Mouse (Mus musculus): ENCODE data around the gene Mrps6. TPM values are rescaled to one million over a fixed set of nuclear protein-coding genes. Genes with fewer than 3 reads are reported as not detected.

Mrps6 gene
- polyA plus RNA-seq (2014; fragmentation: Nextera tagmentation; extraction: Ambion mirVana), result 135 and 149 TPM in 2 replicates

DNA sequence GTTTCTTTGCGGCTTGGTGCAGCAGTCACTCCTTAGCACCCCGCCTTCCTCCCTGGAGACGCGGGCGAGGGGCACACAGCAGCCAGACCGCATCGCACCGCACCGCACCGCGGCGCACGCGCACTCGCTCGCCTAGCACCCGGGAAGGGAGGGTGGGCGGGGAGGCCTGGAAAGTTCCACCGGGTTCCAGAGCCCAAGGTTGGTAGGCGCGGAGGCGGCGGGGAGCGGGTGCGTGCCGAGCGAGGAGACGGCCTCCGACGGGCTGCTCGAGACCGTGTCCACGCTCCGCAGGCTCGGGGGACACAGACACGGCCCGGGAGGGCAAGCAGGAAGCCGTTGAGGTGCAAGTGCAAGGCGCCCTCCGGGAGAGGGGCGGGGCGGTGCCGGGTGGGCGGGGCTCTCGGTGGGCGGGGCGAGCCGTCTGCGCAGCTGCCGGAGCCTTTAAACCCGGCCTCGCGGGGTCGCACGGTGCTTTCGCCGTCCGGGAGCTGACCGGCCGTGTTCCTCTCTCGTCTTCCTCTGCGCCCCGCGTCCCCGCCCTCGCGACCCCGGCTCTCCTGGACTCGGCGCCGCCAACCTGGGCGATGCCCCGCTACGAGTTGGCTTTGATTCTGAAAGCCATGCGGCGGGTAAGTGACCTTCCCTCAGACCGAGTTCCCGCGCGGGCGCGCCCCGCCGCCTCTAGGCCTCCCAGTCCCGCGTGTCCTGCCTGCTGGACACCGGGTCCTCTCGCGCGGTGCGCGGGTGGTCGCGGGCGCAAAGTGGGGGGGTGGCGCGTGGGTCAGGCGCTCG is at the start of gene Mrps6, which contains the start of the genes Gm49711 and Slc5a3:
TSS of gene Mrps6 (plus strand) at position 419 of the 792 bp plus-strand sequence.
TSS of gene Gm49711 (plus strand) at position 465 of the 792 bp plus-strand sequence.
TSS of gene Slc5a3 (plus strand) at position 471 of the 792 bp plus-strand sequence.
- Histone ChIP-seq H3K36me3 (ENCODE audit: control insufficient read depth, insufficient read depth, low read length) (peaks cover 34% of the 10 kb centered on the region), H3K27ac (replicated peaks in 1 of 2; ENCODE audit: control insufficient read depth in 1 of 2, insufficient read depth in 1 of 2, low read depth in 2 of 2, low read length in 2 of 2) (peak within 1 kb of the TSS; percentile 82), H3K4me1 (ENCODE audit: control insufficient read depth in 2 of 2, insufficient read depth in 2 of 2, low read length in 2 of 2) (peaks cover 5 to 27% of the 10 kb centered on the region in 2 experiments; a peak in 3 of 4 replicates), H3K27me3 (ENCODE audit: control insufficient read depth, insufficient read depth, low read length) (no peaks in the 10 kb centered on the region), H3K9me3 (ENCODE audit: control insufficient read depth, low read length) (peaks cover 11% of the 10 kb centered on the region), H3K9ac (ENCODE audit: low read length) (peak within 1 kb of the TSS; percentile 91), H3K4me3 (ENCODE audit: control insufficient read depth in 1 of 2, insufficient read depth in 1 of 2, low read depth in 1 of 2, low read length in 2 of 2) (peak within 1 kb of the TSS; percentile 85 to 95), H3K4me2 (ENCODE audit: low read length) (peak within 1 kb of the TSS; percentile 95)
- peak; percentile 91 for ATAC-seq (ENCODE audit: insufficient number of reproducible peaks, insufficient read depth, low FRiP score, low read depth)
- WGBS, result under 1% methylated on average over 61 of the region's 99 CpGs

DNA sequence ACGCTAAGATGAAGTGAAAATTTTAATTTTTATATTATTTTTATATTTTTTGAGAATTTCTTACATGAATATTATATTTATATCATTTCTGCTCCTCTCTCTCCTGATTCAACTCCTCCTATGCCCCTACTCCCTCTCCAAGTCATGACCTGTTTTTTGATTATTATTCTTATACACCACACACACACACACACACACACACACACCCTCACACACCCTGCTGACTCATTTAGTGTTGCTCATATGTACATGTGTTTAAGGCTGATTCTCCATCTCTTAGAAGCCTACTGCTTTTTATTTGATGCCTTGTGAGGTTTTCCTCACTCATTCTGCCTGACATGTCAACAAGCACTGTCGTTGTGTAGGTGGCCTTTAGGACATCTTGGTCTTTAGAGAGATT is 48.5 kb upstream of the Mrps6 start:
- no peak overlapping the region for H3K4me2 ChIP-seq (ENCODE audit: low read length)
- ATAC-seq (ENCODE audit: insufficient number of reproducible peaks, insufficient read depth, low FRiP score, low read depth), result no peak
- no peak overlapping the region for H3K4me3 ChIP-seq (ENCODE audit: control insufficient read depth in 1 of 2, insufficient read depth in 1 of 2, low read depth in 1 of 2, low read length in 2 of 2)
- no peaks in the 10 kb centered on the region for H3K36me3 ChIP-seq (ENCODE audit: control insufficient read depth, insufficient read depth, low read length)
- H3K9me3 ChIP-seq (ENCODE audit: control insufficient read depth, low read length), result 0 out of 2 replicates have a peak, but pooled peaks cover 2% of the 10 kb centered on the region
- no peak overlapping the region for H3K9ac ChIP-seq (ENCODE audit: low read length)
- no peak overlapping the region for H3K27ac ChIP-seq (replicated peaks in 1 of 2; ENCODE audit: control insufficient read depth in 1 of 2, insufficient read depth in 1 of 2, low read depth in 2 of 2, low read length in 2 of 2)
- 84% methylated on average over 2 of the region's 2 CpGs for WGBS
- H3K4me1 ChIP-seq (ENCODE audit: control insufficient read depth in 2 of 2, insufficient read depth in 2 of 2, low read length in 2 of 2), result no peaks in the 10 kb centered on the region
- H3K27me3 ChIP-seq (ENCODE audit: control insufficient read depth, insufficient read depth, low read length), result no peaks in the 10 kb centered on the region

DNA sequence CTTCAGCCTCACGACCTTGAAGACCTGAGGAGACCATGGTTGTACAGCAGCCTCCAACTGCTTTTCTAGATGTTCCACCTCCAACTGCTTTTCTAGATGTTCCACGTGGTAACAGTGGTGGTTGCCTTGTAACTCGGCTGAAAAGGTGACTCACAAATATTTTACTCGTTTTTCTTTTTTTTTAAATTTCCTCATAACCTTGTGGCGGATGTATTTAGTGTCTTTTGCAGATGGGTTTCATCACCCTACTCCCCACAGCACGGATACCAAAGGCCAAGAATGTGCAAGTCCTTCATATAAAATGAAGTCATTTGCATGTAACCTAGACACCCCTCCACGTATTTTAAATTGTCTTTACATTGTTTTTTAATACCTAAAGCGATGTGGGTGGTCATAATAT is 41.3 kb upstream of the Mrps6 start:
- no peak overlapping the region for H3K27ac ChIP-seq (replicated peaks in 1 of 2; ENCODE audit: control insufficient read depth in 1 of 2, insufficient read depth in 1 of 2, low read depth in 2 of 2, low read length in 2 of 2)
- no peak overlapping the region for H3K4me2 ChIP-seq (ENCODE audit: low read length)
- no peaks in the 10 kb centered on the region for H3K36me3 ChIP-seq (ENCODE audit: control insufficient read depth, insufficient read depth, low read length)

GRCm38 (mm10) chr16:92019141-92020118 is 38.6 kb upstream of the Mrps6 start:
- WGBS, result 7% methylated on average over 26 of the region's 26 CpGs
- no peaks in the 10 kb centered on the region for H3K9me3 ChIP-seq (ENCODE audit: control insufficient read depth, low read length)
- H3K4me1 ChIP-seq (ENCODE audit: control insufficient read depth in 2 of 2, insufficient read depth in 2 of 2, low read length in 2 of 2), result peaks cover 24 to 31% of the 10 kb centered on the region in 2 experiments
- H3K27ac ChIP-seq (replicated peaks in 1 of 2; ENCODE audit: control insufficient read depth in 1 of 2, insufficient read depth in 1 of 2, low read depth in 2 of 2, low read length in 2 of 2), result peak overlapping the region; percentile 72 to 74
- H3K27me3 ChIP-seq (ENCODE audit: control insufficient read depth, insufficient read depth, low read length), result no peaks in the 10 kb centered on the region
- ATAC-seq (ENCODE audit: insufficient number of reproducible peaks, insufficient read depth, low FRiP score, low read depth), result no peak
- peak overlapping the region; percentile 75 for H3K9ac ChIP-seq (ENCODE audit: low read length)
- peak overlapping the region; percentile 77 for H3K4me2 ChIP-seq (ENCODE audit: low read length)
- peak overlapping the region; percentile 42 to 57 for H3K4me3 ChIP-seq (ENCODE audit: control insufficient read depth in 1 of 2, insufficient read depth in 1 of 2, low read depth in 1 of 2, low read length in 2 of 2)
- H3K36me3 ChIP-seq (ENCODE audit: control insufficient read depth, insufficient read depth, low read length), result no peaks in the 10 kb centered on the region

More for the DNA sequence above, 41.3 kb upstream of the Mrps6 start:
- H3K4me1 ChIP-seq (ENCODE audit: control insufficient read depth in 2 of 2, insufficient read depth in 2 of 2, low read length in 2 of 2), result peaks cover 5 to 8% of the 10 kb centered on the region in 2 experiments
- no peak overlapping the region for H3K9ac ChIP-seq (ENCODE audit: low read length)
- no peak for ATAC-seq (ENCODE audit: insufficient number of reproducible peaks, insufficient read depth, low FRiP score, low read depth)
- no peaks in the 10 kb centered on the region for H3K27me3 ChIP-seq (ENCODE audit: control insufficient read depth, insufficient read depth, low read length)
- H3K4me3 ChIP-seq (ENCODE audit: control insufficient read depth in 1 of 2, insufficient read depth in 1 of 2, low read depth in 1 of 2, low read length in 2 of 2), result no peak overlapping the region
- no peaks in the 10 kb centered on the region for H3K9me3 ChIP-seq (ENCODE audit: control insufficient read depth, low read length)
- WGBS, result 80% methylated on average over 8 of the region's 8 CpGs

DNA sequence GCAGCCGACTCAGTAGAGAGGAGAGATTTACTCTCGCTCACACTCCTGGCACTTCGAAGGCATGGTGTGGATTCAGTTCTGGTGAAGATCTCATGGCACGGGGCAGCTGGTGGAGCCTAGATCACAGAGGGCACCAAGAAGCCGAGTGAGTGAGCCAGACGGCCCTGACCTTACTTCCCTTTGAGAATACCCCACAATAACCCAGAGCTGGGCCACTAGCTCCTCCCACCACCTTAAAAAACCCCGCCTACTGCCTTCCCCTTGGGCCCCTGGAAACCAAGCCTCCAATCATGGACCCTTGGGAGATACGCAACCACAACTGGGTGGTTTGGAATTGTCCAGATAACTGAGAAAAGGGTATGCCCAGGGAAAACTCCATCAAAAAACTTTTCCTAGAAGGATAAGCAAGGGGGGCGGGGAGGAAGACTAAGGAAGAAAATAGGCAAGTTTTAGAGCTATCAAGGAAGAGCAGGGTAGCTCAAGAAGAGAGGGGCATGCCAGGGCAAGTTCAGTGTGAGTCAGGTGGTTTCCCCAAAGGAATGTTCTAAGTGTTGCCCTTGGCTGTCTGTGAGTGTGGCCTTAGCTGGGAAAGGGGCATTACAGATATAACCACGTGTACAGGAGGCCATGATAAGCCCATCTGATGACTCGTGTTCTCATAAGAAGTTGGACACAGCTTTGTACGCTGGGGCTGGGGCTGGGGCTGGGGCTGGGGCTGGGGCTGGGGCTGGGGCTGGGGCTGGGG is 36.2 kb upstream of the Mrps6 start:
- H3K9ac ChIP-seq (ENCODE audit: low read length), result no peak overlapping the region
- H3K9me3 ChIP-seq (ENCODE audit: control insufficient read depth, low read length), result no peaks in the 10 kb centered on the region
- peaks cover 25 to 31% of the 10 kb centered on the region in 2 experiments for H3K4me1 ChIP-seq (ENCODE audit: control insufficient read depth in 2 of 2, insufficient read depth in 2 of 2, low read length in 2 of 2)
- no peaks in the 10 kb centered on the region for H3K36me3 ChIP-seq (ENCODE audit: control insufficient read depth, insufficient read depth, low read length)
- no peak overlapping the region for H3K27ac ChIP-seq (replicated peaks in 1 of 2; ENCODE audit: control insufficient read depth in 1 of 2, insufficient read depth in 1 of 2, low read depth in 2 of 2, low read length in 2 of 2)
- H3K27me3 ChIP-seq (ENCODE audit: control insufficient read depth, insufficient read depth, low read length), result no peaks in the 10 kb centered on the region
- 66% methylated on average over 12 of the region's 12 CpGs for WGBS
- H3K4me2 ChIP-seq (ENCODE audit: low read length), result no peak overlapping the region
- H3K4me3 ChIP-seq (ENCODE audit: control insufficient read depth in 1 of 2, insufficient read depth in 1 of 2, low read depth in 1 of 2, low read length in 2 of 2), result no peak overlapping the region
- ATAC-seq (ENCODE audit: insufficient number of reproducible peaks, insufficient read depth, low FRiP score, low read depth), result no peak

DNA sequence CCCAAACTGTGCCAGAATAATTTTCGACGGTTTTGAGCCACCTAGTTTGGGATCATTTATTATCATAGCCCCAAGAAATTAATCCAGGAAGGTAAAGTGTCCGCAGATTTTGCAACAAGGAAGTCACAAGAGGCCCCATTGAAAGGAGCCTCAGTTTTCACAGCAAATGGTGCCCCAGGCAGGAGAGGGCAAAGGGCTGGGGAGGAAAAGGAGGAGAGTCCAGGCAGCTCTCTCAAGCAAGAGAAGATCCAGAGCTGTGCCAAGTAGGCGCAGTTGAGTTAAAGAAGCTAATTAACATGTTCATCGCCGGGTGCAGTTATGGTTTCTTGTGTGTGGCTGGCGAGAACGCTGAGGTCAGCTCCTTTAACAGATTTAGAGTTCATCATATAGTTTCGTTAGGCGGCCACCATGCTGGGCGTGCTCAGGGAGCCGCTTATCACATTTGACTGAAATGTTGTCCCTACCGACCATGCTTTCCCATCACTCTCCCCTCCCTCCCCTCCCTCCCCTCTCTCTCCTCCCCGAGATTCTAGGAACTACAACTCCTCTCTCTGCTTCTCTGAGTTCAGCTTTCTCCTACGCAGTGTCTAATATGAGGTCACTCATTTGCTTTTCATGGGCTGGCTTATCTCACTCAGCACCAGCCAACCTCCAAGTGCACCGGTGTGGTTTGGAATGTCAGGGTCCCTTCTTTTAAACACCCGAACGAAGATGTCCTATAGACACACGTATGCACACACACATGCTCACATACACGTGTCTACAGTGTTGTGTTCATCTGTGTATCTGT is 35.4 kb upstream of the Mrps6 start:
- Histone ChIP-seq H3K36me3 (ENCODE audit: control insufficient read depth, insufficient read depth, low read length) (no peaks in the 10 kb centered on the region), H3K4me3 (ENCODE audit: control insufficient read depth in 1 of 2, insufficient read depth in 1 of 2, low read depth in 1 of 2, low read length in 2 of 2) (no peak overlapping the region), H3K4me2 (ENCODE audit: low read length) (peak overlapping the region; percentile 35), H3K27me3 (ENCODE audit: control insufficient read depth, insufficient read depth, low read length) (no peaks in the 10 kb centered on the region), H3K27ac (replicated peaks in 1 of 2; ENCODE audit: control insufficient read depth in 1 of 2, insufficient read depth in 1 of 2, low read depth in 2 of 2, low read length in 2 of 2) (peak overlapping the region in 1 of 2 experiments; percentile 37; a peak in 1 of 4 replicates), H3K9ac (ENCODE audit: low read length) (no peak overlapping the region), H3K4me1 (ENCODE audit: control insufficient read depth in 2 of 2, insufficient read depth in 2 of 2, low read length in 2 of 2) (peaks cover 25 to 31% of the 10 kb centered on the region in 2 experiments), H3K9me3 (ENCODE audit: control insufficient read depth, low read length) (no peaks in the 10 kb centered on the region)
- 0 out of 2 replicates have a peak, but pooled peaks have one; percentile 49 for ATAC-seq (ENCODE audit: insufficient number of reproducible peaks, insufficient read depth, low FRiP score, low read depth)
- WGBS, result 31% methylated on average over 20 of the region's 20 CpGs

All from heart, embryonic 14.5 days (tissue).